In genomic region chr2:59951127-59951526, GRCm38 (mm10) we compare ENCODE assay signal across 21 mouse cellular contexts.
A peak's percentile ranks its signal among the peaks of the same experiment; 100 is the strongest.
DNase-seq lines count a peak whose midpoint lies in the region; TF ChIP-seq lines count a peak whose summit lies in the region.
"Had no signal": no experiment of that assay in that cellular context is flagged by ENCODE, and none has a peak within 500 bp of the region (broad histone marks: within the 10 kb centered on the region; RNA-seq: fewer than 3 reads in every experiment).

No protein-coding gene starts in this region.

- peaks cover 2% of the 10 kb centered on the region for H3K4me1 ChIP-seq in cerebellum, adult 2 months (ENCODE audit: control insufficient read depth, insufficient read depth, low read length)
- H3K4me1 ChIP-seq: embryonic facial prominence, embryonic 12.5 days; embryonic facial prominence, embryonic 15.5 days had no signal

- no peak for TF ChIP-seq CTCF in cerebellum, adult 2 months (IDR thresholded peaks at IDR 0.05; ENCODE audit: borderline replicate concordance, insufficient read depth, low read depth, low read length)

- H3K27me3 ChIP-seq in cerebellum, adult 2 months (ENCODE audit: control insufficient read depth, insufficient read depth, low read length): no peaks in the 10 kb centered on the region
- H3K27me3 ChIP-seq: embryonic facial prominence, embryonic 12.5 days; embryonic facial prominence, embryonic 15.5 days; heart, embryonic 13.5 days had no signal

- WGBS in cerebellum, adult 2 months: 22% methylated on average over 4 of the region's 4 CpGs

- H3K27ac ChIP-seq in cerebellum, adult 2 months (ENCODE audit: insufficient read depth, low read length): 0 out of 2 replicates have a peak overlapping the region, but pooled peaks have one; percentile 15
- H3K27ac ChIP-seq: embryonic facial prominence, embryonic 12.5 days; embryonic facial prominence, embryonic 15.5 days; gastrocnemius, adult 2 months; hindbrain, embryonic 14.5 days; hindbrain, postnatal 0 days had no signal

- no peak for TF ChIP-seq POLR2A in cerebellum, adult 2 months (IDR thresholded peaks at IDR 0.05; ENCODE audit: borderline replicate concordance, insufficient read depth, low read length)

- DNase-seq in cerebellum, adult 2 months: peak in 1 of 2 experiments; percentile 35
- no peak for DNase-seq in cerebellum, adult 11 months
- DNase-seq in brain, adult 2 months (ENCODE audit: low read depth, low spot score): peak; percentile 69
- DNase-seq in cerebellum, adult 9-10 months: peak; percentile 35
- DNase-seq in cerebellum, postnatal 14 days: peak; percentile 20 to 54
- DNase-seq in yolk sac, embryonic 10.5 days (ENCODE audit: low spot score): no peak
- DNase-seq in left cerebral cortex, adult 9 months (ENCODE audit: low spot score in 2 of 2): no peak
- DNase-seq: adrenal gland, adult 2 months; adrenal gland, postnatal 14 days; forebrain, postnatal 0 days; gastrocnemius, adult 2 months; gastrocnemius, postnatal 14 days; heart, adult 18-20 months; heart, postnatal 14 days; heart, postnatal 4 days; kidney, adult 18-20 months had no signal

- H3K4me3 ChIP-seq in cerebellum, adult 2 months (replicated peaks; ENCODE audit: insufficient read depth, low read depth, low read length): no peak overlapping the region
- H3K4me3 ChIP-seq: embryonic facial prominence, embryonic 12.5 days; embryonic facial prominence, embryonic 15.5 days; gastrocnemius, adult 2 months; heart, embryonic 13.5 days had no signal

Comparison
In these comparisons a context has a peak if more than half of its experiments do, and no peak if none do; other contexts are left out.
1. DNase-seq: peak in brain, adult 2 months (single experiment), cerebellum, adult 9-10 months (single experiment) and cerebellum, postnatal 14 days (2 of 2); none in cerebellum, adult 11 months (single experiment), yolk sac, embryonic 10.5 days (single experiment) and left cerebral cortex, adult 9 months (0 of 2).